Mouse (Mus musculus) kidney, postnatal 0 days (tissue): ENCODE measurements around the gene Zc3h12c. TPM values are rescaled to one million over a fixed set of nuclear protein-coding genes. Genes with fewer than 3 reads are reported as not detected.
"Not testable (repeated sequence)": the region's sequence is repeated elsewhere in the genome, so short reads cannot be mapped to it uniquely, and the experiment has no call there.

ENCODE experiments used
- ATAC-seq: fragments of 200-750 bp; cut with Nextera tagmentation; replicated peaks from 2 replicates; pipeline ENCODE4 v1.8.0; 2017; ENCODE audit warnings: low read depth, moderate number of reproducible peaks, moderate TSS enrichment, moderate library complexity; ENCODE audit not compliant: low FRiP score
- DNase-seq: peaks from one replicate; pipeline ENCODE4 v3.0.0-alpha.2; 2016; ENCODE audit warnings: low spot score
- H3K27ac ChIP-seq: fragments of 300-500 bp; sonication (generic); 2 replicates; pipeline ENCODE4 v1.5.1; 2014; ENCODE audit warnings: mild to moderate bottlenecking
- H3K27me3 ChIP-seq: fragments of 300-500 bp; sonication (generic); 2 replicates; pipeline ENCODE4 v1.6.1; 2014; ENCODE audit warnings: low read length, mixed read lengths; ENCODE audit not compliant: insufficient read depth
- H3K36me3 ChIP-seq: fragments of 300-500 bp; sonication (generic); 2 replicates; pipeline ENCODE4 v1.6.1; 2014; ENCODE audit warnings: low read length, mixed read lengths; ENCODE audit not compliant: insufficient read depth
- H3K4me1 ChIP-seq: fragments of 300-500 bp; sonication (generic); replicated peaks from 2 replicates; pipeline ENCODE4 v1.6.1; 2014; ENCODE audit warnings: antibody characterized with exemption, low read length, mixed read lengths; ENCODE audit not compliant: insufficient read depth
- H3K4me2 ChIP-seq: fragments of 300-500 bp; sonication (generic); 2 replicates; pipeline ENCODE4 v1.6.1; 2014; ENCODE audit warnings: mild to moderate bottlenecking, low read length, moderate library complexity, mixed read lengths
- H3K4me3 ChIP-seq: fragments of 300-500 bp; sonication (generic); replicated peaks from 2 replicates; pipeline ENCODE4 v1.5.1; 2014; ENCODE audit warnings: low read depth, low read length
- H3K9ac ChIP-seq: fragments of 300-500 bp; sonication (generic); 2 replicates; pipeline ENCODE4 v1.6.1; 2014; ENCODE audit warnings: low read depth, low read length
- H3K9me3 ChIP-seq: fragments of 300-500 bp; sonication (generic); replicated peaks from 2 replicates; pipeline ENCODE4 v1.6.1; 2016; ENCODE audit warnings: low read length, inconsistent platforms, mixed read lengths
- CTCF ChIP-seq: IDR thresholded peaks from 2 replicates; pipeline ENCODE4 v1.5.1; 2016; ENCODE audit warnings: antibody characterized with exemption, low read depth, mild to moderate bottlenecking, moderate library complexity
- WGBS: fragments of 180-500 bp; shearing (Covaris S2); extraction: QIAGEN DNeasy Blood & Tissue Kit; methylation state at CpG from one replicate; pipeline ENCODE4 v1.1.7; 2014; 5-methylcytosine and 5-hydroxymethylcytosine counted together
- microRNA-seq: library from miRNA; unstranded; fragments of <30 nt; microRNA quantifications from one replicate; pipeline ENCODE4, GENCODE M21; 2016
- polyA plus RNA-seq: library from polyadenylated mRNA; unstranded; fragments of >200 nt; fragmentation: Nextera tagmentation; extraction: Ambion mirVana; gene quantifications from 2 replicates; pipeline ENCODE4 v1.2.1, GENCODE M21; 2015

Zc3h12c gene
- polyA plus RNA-seq, 1 experiment from 2014 or later: 4.3 TPM

- no peaks in the 10 kb centered on the region for H3K9me3 ChIP-seq
- TF ChIP-seq CTCF: no peak
- ATAC-seq (no peak), DNase-seq (no peak)
- H3K36me3 ChIP-seq: peaks cover 37% of the 10 kb centered on the region; the same call in 1 of the 2 replicates
- no peak overlapping the region for H3K27ac ChIP-seq
- H3K4me3 ChIP-seq: no peak overlapping the region
- no peak overlapping the region for H3K4me2 ChIP-seq
- H3K9ac ChIP-seq: no peak overlapping the region
- 87% methylated on average over 2 of the region's 2 CpGs for WGBS
- no peaks in the 10 kb centered on the region for H3K27me3 ChIP-seq
- H3K4me1 ChIP-seq: no peaks in the 10 kb centered on the region
Measured at GRCm38 (mm10) chr9:52076089-52076488, 92.3 kb downstream of the Zc3h12c start.

- no peak for ATAC-seq
- no peaks in the 10 kb centered on the region for H3K4me1 ChIP-seq
- no peaks in the 10 kb centered on the region for H3K27me3 ChIP-seq
- H3K4me3 ChIP-seq: no peak overlapping the region
- no peak; the same call in 1 of the 2 replicates for TF ChIP-seq CTCF
- no peaks in the 10 kb centered on the region for H3K9me3 ChIP-seq
- DNase-seq: no peak
- H3K36me3 ChIP-seq: peaks cover 43% of the 10 kb centered on the region
- H3K4me2 ChIP-seq: no peak overlapping the region
- no peak overlapping the region for H3K9ac ChIP-seq
- no peak overlapping the region for H3K27ac ChIP-seq
Measured at GRCm38 (mm10) chr9:52072202-52072601, 96.2 kb downstream of the Zc3h12c start.

GRCm38 (mm10) chr9:52071352-52071751 is 97.0 kb downstream of the Zc3h12c start:
- H3K36me3 ChIP-seq: peaks cover 39% of the 10 kb centered on the region
- H3K4me3 ChIP-seq, H3K27ac ChIP-seq, DNase-seq, H3K4me2 ChIP-seq, H3K9ac ChIP-seq, H3K4me1 ChIP-seq, H3K9me3 ChIP-seq, ATAC-seq, H3K27me3 ChIP-seq: not testable (repeated sequence)

- TF ChIP-seq CTCF: no peak
- no peak overlapping the region for H3K9ac ChIP-seq
- H3K27me3 ChIP-seq: no peaks in the 10 kb centered on the region
- peaks cover 47% of the 10 kb centered on the region for H3K36me3 ChIP-seq
- no peak overlapping the region for H3K27ac ChIP-seq
- no peaks in the 10 kb centered on the region for H3K9me3 ChIP-seq
- ATAC-seq (no peak), DNase-seq (no peak)
- H3K4me1 ChIP-seq: no peaks in the 10 kb centered on the region
- WGBS: 97% methylated on average over 2 of the region's 2 CpGs
- no peak overlapping the region for H3K4me2 ChIP-seq
- no peak overlapping the region for H3K4me3 ChIP-seq
Measured at GRCm38 (mm10) chr9:52070052-52070451, 98.3 kb downstream of the Zc3h12c start.

Small RNAs within 50 kb of the gene (microRNA-seq; reads per million reads assigned to microRNA genes)
- gene Gm27686 (not detected), gene Mir6244 (not detected)

Other genes starting within 250 kb of the Zc3h12c start
- gene Fdx1, start 205.0 kb downstream of the Zc3h12c start, polyA plus RNA-seq: 220 and 228 TPM in 2 replicates
- 137 and 143 TPM in 2 replicates for gene Rdx, start 121.4 kb downstream of the Zc3h12c start, polyA plus RNA-seq